Mouse (Mus musculus): Measurements from ENCODE around the gene Pak1ip1.
"Not testable (repeated sequence)": the region's sequence is repeated elsewhere in the genome, so short reads cannot be mapped to it uniquely, and the experiment has no call there.

GRCm38 (mm10) chr13:40987608-40988303 lies 13.1 kb upstream of the Pak1ip1 start:
- not testable (repeated sequence) for TF ChIP-seq POLR2A (IDR thresholded peaks at IDR 0.05; ENCODE audit: borderline replicate concordance, insufficient read depth, low read length); CTCF (IDR thresholded peaks at IDR 0.05; ENCODE audit: borderline replicate concordance, insufficient read depth, low read depth, low read length)

Data from cerebellum, adult 2 months (tissue).